Comparison of ENCODE assay signal across 17 mouse cellular contexts in the genomic region with DNA sequence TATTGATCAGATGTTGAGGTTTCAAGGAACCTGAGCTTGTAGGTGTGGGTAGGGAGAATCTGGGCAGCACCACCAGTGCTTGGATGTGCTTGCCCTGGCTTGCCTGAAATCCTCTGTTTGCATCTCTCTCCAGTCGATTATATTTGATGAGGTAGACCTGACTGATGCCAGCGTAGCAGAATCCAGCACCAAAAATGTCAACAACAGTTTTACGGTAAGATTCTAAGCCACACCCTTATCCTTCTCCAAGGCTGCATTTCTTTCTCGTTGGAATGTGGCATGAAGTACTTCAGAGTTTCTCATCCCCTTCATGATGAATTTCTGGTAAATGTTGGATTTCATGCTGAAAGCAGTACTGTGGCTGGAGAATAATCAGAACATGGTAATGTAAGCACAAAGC. TPM values are rescaled to one million over a fixed set of nuclear protein-coding genes. Genes with fewer than 3 reads are reported as not detected.
A peak's percentile ranks its signal among the peaks of the same experiment; 100 is the strongest.
DNase-seq lines count a peak whose midpoint lies in the region; ATAC-seq and TF ChIP-seq lines count a peak whose summit lies in the region.
"Had no signal": no experiment of that assay in that cellular context is flagged by ENCODE, and none has a peak within 500 bp of the region (broad histone marks: within the 10 kb centered on the region; RNA-seq: fewer than 3 reads in every experiment).

No protein-coding gene starts in this region.

- peak overlapping the region; percentile 40 for H3K4me2 ChIP-seq in heart, embryonic 14.5 days (ENCODE audit: low read length)
- no peak overlapping the region for H3K4me2 ChIP-seq in lung, embryonic 14.5 days
- H3K4me2 ChIP-seq in embryonic facial prominence, embryonic 14.5 days (ENCODE audit: low read depth, low read length): no peak overlapping the region
- H3K4me2 ChIP-seq in forebrain, embryonic 13.5 days: no peak overlapping the region
- H3K4me2 ChIP-seq: stomach, embryonic 15.5 days had no signal

- no peak overlapping the region for H3K4me3 ChIP-seq in heart, embryonic 14.5 days (ENCODE audit: control insufficient read depth in 1 of 2, insufficient read depth in 1 of 2, low read depth in 1 of 2, low read length in 2 of 2)
- no peak overlapping the region for H3K4me3 ChIP-seq in lung, embryonic 14.5 days (ENCODE audit: low read depth, low read length)
- no peak overlapping the region for H3K4me3 ChIP-seq in ES-E14 (ENCODE audit: insufficient read depth in 1 of 2, low read depth in 1 of 2, low read length in 2 of 2, poor library complexity in 1 of 2, severe bottlenecking in 1 of 2)
- no peak overlapping the region for H3K4me3 ChIP-seq in embryonic facial prominence, embryonic 14.5 days (ENCODE audit: low read depth, low read length)
- no peak overlapping the region for H3K4me3 ChIP-seq in forebrain, embryonic 13.5 days
- H3K4me3 ChIP-seq: stomach, embryonic 15.5 days had no signal

- in situ Hi-C loops in ES-E14 (cut with MboI; ENCODE audit: low sequenced_read_pairs in 2 of 2, unreplicated experiment in 2 of 2): no loop called here

- WGBS in heart, embryonic 14.5 days: 48% methylated on average over 4 of the region's 4 CpGs
- 51% methylated on average over 4 of the region's 4 CpGs for WGBS in lung, embryonic 14.5 days
- 56% methylated on average over 4 of the region's 4 CpGs for WGBS in embryonic facial prominence, embryonic 14.5 days
- WGBS in forebrain, embryonic 13.5 days: 92% methylated on average over 4 of the region's 4 CpGs

- intact Hi-C loops in heart, postnatal 14 days (cut with DNase I): no loop called here

- peak overlapping the region; percentile 81 to 96 for H3K27ac ChIP-seq in heart, embryonic 14.5 days (replicated peaks in 1 of 2; ENCODE audit: control insufficient read depth in 1 of 2, insufficient read depth in 1 of 2, low read depth in 2 of 2, low read length in 2 of 2)
- no peak overlapping the region for H3K27ac ChIP-seq in lung, embryonic 14.5 days (ENCODE audit: low read depth)
- H3K27ac ChIP-seq in ES-E14 (ENCODE audit: insufficient read depth, low read depth, low read length, poor library complexity, severe bottlenecking): peak overlapping the region; percentile 28; the same call in 1 of the 2 replicates
- H3K27ac ChIP-seq in embryonic facial prominence, embryonic 14.5 days (replicated peaks; ENCODE audit: low read depth, low read length): no peak overlapping the region
- H3K27ac ChIP-seq in forebrain, embryonic 13.5 days: no peak overlapping the region
- H3K27ac ChIP-seq: hindbrain, postnatal 0 days; stomach, embryonic 15.5 days had no signal

- no peak overlapping the region for H3K9ac ChIP-seq in heart, embryonic 14.5 days (ENCODE audit: low read length)
- no peak overlapping the region for H3K9ac ChIP-seq in lung, embryonic 14.5 days
- no peak overlapping the region for H3K9ac ChIP-seq in ES-E14 (ENCODE audit: insufficient read depth, low read depth, low read length, poor library complexity, severe bottlenecking)
- no peak overlapping the region for H3K9ac ChIP-seq in embryonic facial prominence, embryonic 14.5 days (ENCODE audit: low read depth, low read length)
- H3K9ac ChIP-seq in forebrain, embryonic 13.5 days: no peak overlapping the region
- H3K9ac ChIP-seq: stomach, embryonic 15.5 days had no signal

- H3K9me3 ChIP-seq in heart, embryonic 14.5 days (ENCODE audit: control insufficient read depth, low read length): no peaks in the 10 kb centered on the region
- H3K9me3 ChIP-seq in lung, embryonic 14.5 days (ENCODE audit: low read depth, low read length): no peaks in the 10 kb centered on the region
- H3K9me3 ChIP-seq in ES-E14 (ENCODE audit: control insufficient read depth, insufficient read depth, low read depth, low read length): no peaks in the 10 kb centered on the region
- no peaks in the 10 kb centered on the region for H3K9me3 ChIP-seq in embryonic facial prominence, embryonic 14.5 days (ENCODE audit: control insufficient read depth, low read length)
- no peaks in the 10 kb centered on the region for H3K9me3 ChIP-seq in forebrain, embryonic 13.5 days (replicated peaks)
- H3K9me3 ChIP-seq: stomach, embryonic 15.5 days had no signal

- no peak for ATAC-seq in heart, embryonic 14.5 days (ENCODE audit: insufficient number of reproducible peaks, insufficient read depth, low FRiP score, low read depth)
- ATAC-seq in lung, embryonic 14.5 days (ENCODE audit: insufficient read depth): no peak
- 0 out of 2 replicates have a peak, but pooled peaks have one; percentile 15 for ATAC-seq in embryonic facial prominence, embryonic 14.5 days (ENCODE audit: low read depth)
- no peak for ATAC-seq in forebrain, embryonic 13.5 days
- ATAC-seq in megakaryocyte progenitor cell, adult 5-6 weeks (replicated peaks; ENCODE audit: poor library complexity): no peak
- ATAC-seq: hindbrain, postnatal 0 days had no signal

- no peak for TF ChIP-seq CTCF in lung, embryonic 14.5 days (IDR thresholded peaks at IDR 0.05; ENCODE audit: low read depth)

- peaks cover 20% of the 10 kb centered on the region for H3K36me3 ChIP-seq in heart, embryonic 14.5 days (ENCODE audit: control insufficient read depth, insufficient read depth, low read length)
- peaks cover 24% of the 10 kb centered on the region for H3K36me3 ChIP-seq in lung, embryonic 14.5 days (ENCODE audit: insufficient read depth)
- peaks cover 3% of the 10 kb centered on the region; the same call in 1 of the 2 replicates for H3K36me3 ChIP-seq in ES-E14 (ENCODE audit: control insufficient read depth, insufficient read depth, low read length, poor library complexity, severe bottlenecking)
- H3K36me3 ChIP-seq in embryonic facial prominence, embryonic 14.5 days (ENCODE audit: control insufficient read depth, insufficient read depth, low read length): peaks cover 30% of the 10 kb centered on the region
- peaks cover 41% of the 10 kb centered on the region for H3K36me3 ChIP-seq in forebrain, embryonic 13.5 days (ENCODE audit: poor library complexity, severe bottlenecking)

- H3K27me3 ChIP-seq in heart, embryonic 14.5 days (ENCODE audit: control insufficient read depth, insufficient read depth, low read length): no peaks in the 10 kb centered on the region
- H3K27me3 ChIP-seq in lung, embryonic 14.5 days (ENCODE audit: insufficient read depth, low read length): no peaks in the 10 kb centered on the region
- no peaks in the 10 kb centered on the region for H3K27me3 ChIP-seq in embryonic facial prominence, embryonic 14.5 days (replicated peaks; ENCODE audit: control insufficient read depth, insufficient read depth, low read length)
- H3K27me3 ChIP-seq in forebrain, embryonic 13.5 days: no peaks in the 10 kb centered on the region
- H3K27me3 ChIP-seq: stomach, embryonic 15.5 days had no signal

- peaks cover 26 to 56% of the 10 kb centered on the region in 2 experiments for H3K4me1 ChIP-seq in heart, embryonic 14.5 days (ENCODE audit: control insufficient read depth in 2 of 2, insufficient read depth in 2 of 2, low read length in 2 of 2)
- peaks cover 33% of the 10 kb centered on the region for H3K4me1 ChIP-seq in lung, embryonic 14.5 days (ENCODE audit: insufficient read depth)
- peaks cover 4 to 6% of the 10 kb centered on the region in 2 experiments; a peak in 3 of 4 replicates for H3K4me1 ChIP-seq in ES-E14 (ENCODE audit: control insufficient read depth in 2 of 2, insufficient read depth in 2 of 2, low read length in 2 of 2, poor library complexity in 1 of 2)
- peaks cover 36% of the 10 kb centered on the region for H3K4me1 ChIP-seq in embryonic facial prominence, embryonic 14.5 days (ENCODE audit: control insufficient read depth, insufficient read depth, low read length)
- peaks cover 26% of the 10 kb centered on the region for H3K4me1 ChIP-seq in forebrain, embryonic 13.5 days

- no peak for DNase-seq in heart, postnatal 14 days
- DNase-seq in lung, embryonic 14.5 days: peak; percentile 19
- DNase-seq in lung, postnatal 14 days: no peak
- no peak for DNase-seq in ES-E14 (ENCODE audit: low read depth, low spot score)
- DNase-seq in embryonic facial prominence, embryonic 14.5 days (ENCODE audit: low spot score): peak; percentile 52
- DNase-seq: adrenal gland, postnatal 36 days; cerebellum, postnatal 10 days; embryo, embryonic 11 days; kidney, adult 8-10 months; midbrain, embryonic 14.5 days; spleen, adult 18-20 months; thymus, postnatal 36 days had no signal

TF ChIP-seq in ES-E14, 5 proteins besides CTCF, POLR2A, EP300 and RAD21:
- no peak for TF ChIP-seq ZC3H11A (IDR thresholded peaks at IDR 0.05; ENCODE audit: borderline replicate concordance, low read depth, low read length)
- no peak for TF ChIP-seq MAFK (IDR thresholded peaks at IDR 0.05; ENCODE audit: insufficient read depth, low read depth, low read length)
- no peak for TF ChIP-seq ZNF384 (IDR thresholded peaks at IDR 0.05; ENCODE audit: low read depth, low read length)
- no peak for TF ChIP-seq HCFC1 (IDR thresholded peaks at IDR 0.05; ENCODE audit: borderline replicate concordance, insufficient read depth, low read length)
- no peak for TF ChIP-seq CHD2 (IDR thresholded peaks at IDR 0.05; ENCODE audit: low read depth, low read length)
TF ChIP-seq in ES-E14: peak in this region for 0.

RNA-seq across cellular contexts. Expression of gene Dgkd, which starts 28.6 kb away (rescaled TPM):
- polyA plus RNA-seq in heart, embryonic 14.5 days (2014; fragmentation: Nextera tagmentation; extraction: Ambion mirVana): 24.7 and 29.4 TPM in 2 replicates
- 10 to 100 TPM; 56.9 to 63.9 TPM for total RNA-seq in heart, postnatal 14 days (2021)
- 32.8 and 36.1 TPM in 2 replicates for polyA plus RNA-seq in lung, embryonic 14.5 days (2014; fragmentation: Nextera tagmentation; extraction: Ambion mirVana)
- total RNA-seq in ES-E14 (2012; rRNA removed): 37.4 and 45.1 TPM in 2 replicates
- 31.7 and 34.1 TPM in 2 replicates for polyA plus RNA-seq in embryonic facial prominence, embryonic 14.5 days (2014; fragmentation: Nextera tagmentation; extraction: Ambion mirVana)
- polyA plus RNA-seq in forebrain, embryonic 13.5 days (2015; fragmentation: Nextera tagmentation; extraction: Ambion mirVana): 36.6 and 43.6 TPM in 2 replicates
- 43.0 and 45.0 TPM in 2 replicates for total RNA-seq in megakaryocyte progenitor cell, adult 5-6 weeks (2015)
- total RNA-seq in megakaryocyte progenitor cell, adult 5-6 weeks (2017): 44.3 and 46.7 TPM in 2 replicates

Comparison
In these comparisons a context has a peak if more than half of its experiments do, and no peak if none do; other contexts are left out.
1. DNase-seq: peak in lung, embryonic 14.5 days (single experiment) and embryonic facial prominence, embryonic 14.5 days (single experiment); none in heart, postnatal 14 days (0 of 2), lung, postnatal 14 days (single experiment) and ES-E14 (single experiment).
2. H3K27ac ChIP-seq: peak in heart, embryonic 14.5 days (2 of 2) and ES-E14 (single experiment); none in lung, embryonic 14.5 days (single experiment), embryonic facial prominence, embryonic 14.5 days (single experiment) and forebrain, embryonic 13.5 days (single experiment).